Mouse (Mus musculus) urinary bladder, postnatal 14 days (tissue): ENCODE measurements at regions not wholly inside any gene's neighbourhood (a gene's known extent, or its start where the extent isn't known, plus 50 kb on each side); places are given as distances from the start of the nearest gene placed in this dataset.
"Not testable (repeated sequence)": the region's sequence is repeated elsewhere in the genome, so short reads cannot be mapped to it uniquely, and the experiment has no call there.

Experiments used
- DNase-seq: peaks from one replicate; pipeline ENCODE4 v3.0.0; 2021; ENCODE audit warnings: low spot score

- DNase-seq: no peak
Observed at GRCm38 (mm10) chr9:115777097-115777864, 132.0 kb upstream of the Gadl1 start.

GRCm38 (mm10) chr9:115778862-115779261 lies 130.4 kb upstream of the Gadl1 start:
- DNase-seq: no peak

DNA sequence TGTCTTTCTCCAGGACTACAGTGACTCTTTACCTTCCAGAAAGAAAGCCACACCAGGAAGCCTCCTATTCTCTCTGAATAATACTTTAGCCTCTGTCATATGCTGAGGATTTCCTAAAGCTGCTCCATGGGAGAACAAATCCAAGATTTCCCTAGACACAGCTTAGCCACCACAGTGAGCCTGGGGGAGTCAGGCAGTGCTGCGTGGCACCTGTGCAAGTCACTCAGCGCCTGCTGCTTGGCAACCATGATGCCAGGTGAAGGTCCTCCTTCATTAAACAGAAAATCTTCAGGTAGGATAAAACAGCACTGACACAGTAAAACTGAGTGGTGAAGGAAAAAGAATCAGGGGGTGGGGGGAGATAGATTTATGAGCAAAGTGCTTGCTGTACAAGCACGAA lies 109.9 kb upstream of the Gadl1 start:
- DNase-seq: no peak

DNA sequence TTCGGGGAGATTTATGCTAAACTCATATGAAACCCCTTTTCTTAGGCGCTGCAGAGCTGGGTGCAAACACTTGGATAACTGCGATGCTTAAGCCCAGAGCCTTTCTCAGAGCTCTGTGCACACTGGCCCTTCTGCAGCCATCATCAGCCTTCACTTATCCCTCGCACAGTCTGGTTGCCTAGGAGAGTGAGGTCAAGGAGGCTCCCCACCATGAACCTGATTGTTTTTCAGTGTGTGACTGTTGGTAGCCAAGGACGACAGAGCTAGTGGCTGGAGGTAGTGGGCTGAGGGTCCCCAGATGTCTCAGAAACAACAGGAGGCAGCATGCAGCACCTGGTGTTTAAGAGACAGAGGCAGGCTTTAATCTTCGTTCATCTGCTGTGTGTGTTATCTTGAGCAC lies 108.6 kb upstream of the Gadl1 start:
- no peak for DNase-seq

DNA sequence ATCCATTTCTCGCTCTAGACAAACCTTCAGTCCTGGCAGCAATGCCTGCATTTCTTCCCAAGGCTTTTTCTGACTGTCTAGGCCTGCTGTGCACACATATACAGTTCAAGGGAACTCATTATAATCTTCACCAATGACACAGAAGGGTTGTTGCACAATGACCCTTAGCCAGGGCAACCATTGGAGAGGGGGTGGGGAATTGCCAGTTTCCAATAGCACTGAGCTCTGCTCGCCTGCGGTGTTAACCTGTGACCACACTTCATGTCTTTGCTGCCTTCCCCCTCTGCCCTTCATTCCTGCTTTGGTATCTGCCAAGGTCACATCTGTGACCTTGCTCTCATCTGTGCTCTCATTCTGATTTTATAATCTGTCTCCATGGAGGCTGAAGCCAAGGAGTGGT lies 106.2 kb upstream of the Gadl1 start:
- no peak for DNase-seq

GRCm38 (mm10) chr9:115805224-115805623 lies 104.0 kb upstream of the Gadl1 start:
- no peak for DNase-seq

GRCm38 (mm10) chr9:115806018-115806702 lies 103.1 kb upstream of the Gadl1 start:
- DNase-seq: no peak

DNA sequence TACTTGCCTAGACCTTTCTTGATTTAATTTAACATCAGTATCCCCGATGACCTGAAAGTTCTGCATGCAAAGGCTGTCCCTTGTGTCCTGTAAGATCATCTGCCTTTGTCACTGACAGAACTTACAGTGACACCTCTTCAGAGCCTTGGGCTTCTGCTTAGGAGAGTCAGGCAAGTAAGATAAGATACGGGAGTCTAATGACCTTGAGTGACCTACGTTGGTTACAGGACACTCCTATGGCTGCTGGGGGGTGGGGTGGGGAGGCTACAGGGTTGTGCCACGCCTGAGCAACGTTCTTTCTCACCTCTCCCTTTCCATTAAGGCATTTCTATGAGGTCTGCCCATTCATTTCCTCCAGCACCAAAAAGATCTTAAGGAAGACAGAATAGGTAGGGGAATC lies 69.1 kb upstream of the Gadl1 start:
- DNase-seq: no peak

DNA sequence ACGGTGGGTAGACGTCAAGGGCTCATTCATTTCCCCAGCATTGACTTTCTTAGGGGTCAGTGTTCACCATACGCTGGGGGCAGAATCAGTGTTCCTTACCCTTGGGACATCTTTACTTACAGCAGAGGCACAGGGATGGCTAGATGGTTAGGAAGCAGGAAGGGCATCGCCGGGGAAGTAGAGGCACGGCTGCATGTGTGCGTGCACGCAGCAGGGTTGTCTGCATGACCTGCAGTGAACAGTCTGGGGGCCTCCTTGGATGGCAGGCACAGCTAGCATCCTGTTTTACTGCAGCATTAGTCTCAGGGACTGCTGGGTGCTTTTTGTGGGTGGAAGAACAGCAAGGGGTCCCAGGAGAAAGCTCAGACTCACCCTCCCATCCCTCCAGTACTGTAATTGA lies 68.5 kb upstream of the Gadl1 start:
- DNase-seq: no peak

DNA sequence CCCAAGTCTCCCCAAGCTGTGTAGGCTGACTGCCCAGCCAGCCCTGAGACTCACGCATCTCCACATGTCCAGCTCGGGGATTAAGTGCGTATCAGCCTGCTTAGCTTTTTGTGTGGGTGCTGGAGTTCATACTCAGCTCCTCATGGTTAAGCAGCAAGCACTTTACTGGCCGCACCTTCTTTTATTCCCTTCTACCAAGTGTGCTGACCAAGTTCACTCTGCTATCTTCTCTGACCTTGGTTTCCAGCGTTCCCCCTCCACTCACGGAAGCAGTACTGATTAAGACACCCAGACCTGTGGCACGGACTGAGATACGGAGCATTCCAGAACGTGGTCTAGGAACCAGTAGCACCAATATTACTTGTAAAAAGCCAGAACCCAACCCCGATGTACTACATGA lies 67.6 kb upstream of the Gadl1 start:
- no peak for DNase-seq

DNA sequence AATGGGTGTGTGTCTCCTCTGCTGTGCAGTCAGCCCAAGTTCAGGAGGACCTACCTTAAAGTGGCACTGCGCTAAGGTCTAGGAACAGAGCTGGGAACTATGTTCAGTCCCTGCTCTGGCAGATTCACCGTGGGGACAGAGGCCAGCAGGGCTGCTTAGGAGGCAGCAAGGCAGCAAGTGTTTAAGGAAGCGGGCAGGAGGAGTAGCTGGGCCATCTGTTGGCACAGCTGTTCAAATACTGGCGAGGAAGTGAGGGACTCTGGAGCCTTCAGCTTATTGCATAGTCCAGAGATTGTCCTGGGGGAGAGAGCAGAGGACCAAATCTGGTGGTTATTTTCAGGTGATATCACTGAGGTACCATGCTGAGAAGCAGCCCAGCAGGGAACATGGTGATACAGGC lies 64.9 kb upstream of the Gadl1 start:
- DNase-seq: no peak

DNA sequence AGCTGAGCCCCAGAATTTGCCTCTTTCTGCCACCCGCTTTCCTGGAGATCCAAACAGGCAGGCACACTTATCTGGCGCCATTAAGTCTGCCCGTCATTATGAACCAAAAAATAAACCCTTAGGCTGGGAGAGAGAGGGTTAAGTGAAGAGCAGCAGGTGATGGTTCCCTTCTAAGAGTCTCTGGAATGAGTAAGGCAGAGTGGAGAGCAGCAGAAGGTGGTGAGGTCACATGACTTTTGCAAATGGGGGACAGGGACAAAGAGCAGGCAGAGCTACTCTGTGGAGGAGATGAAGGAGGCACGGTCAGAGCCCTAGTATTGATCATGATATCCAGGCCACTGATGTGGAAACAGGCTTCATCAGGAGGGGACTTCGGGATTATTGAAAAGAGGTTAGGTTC lies 64.2 kb upstream of the Gadl1 start:
- no peak for DNase-seq

DNA sequence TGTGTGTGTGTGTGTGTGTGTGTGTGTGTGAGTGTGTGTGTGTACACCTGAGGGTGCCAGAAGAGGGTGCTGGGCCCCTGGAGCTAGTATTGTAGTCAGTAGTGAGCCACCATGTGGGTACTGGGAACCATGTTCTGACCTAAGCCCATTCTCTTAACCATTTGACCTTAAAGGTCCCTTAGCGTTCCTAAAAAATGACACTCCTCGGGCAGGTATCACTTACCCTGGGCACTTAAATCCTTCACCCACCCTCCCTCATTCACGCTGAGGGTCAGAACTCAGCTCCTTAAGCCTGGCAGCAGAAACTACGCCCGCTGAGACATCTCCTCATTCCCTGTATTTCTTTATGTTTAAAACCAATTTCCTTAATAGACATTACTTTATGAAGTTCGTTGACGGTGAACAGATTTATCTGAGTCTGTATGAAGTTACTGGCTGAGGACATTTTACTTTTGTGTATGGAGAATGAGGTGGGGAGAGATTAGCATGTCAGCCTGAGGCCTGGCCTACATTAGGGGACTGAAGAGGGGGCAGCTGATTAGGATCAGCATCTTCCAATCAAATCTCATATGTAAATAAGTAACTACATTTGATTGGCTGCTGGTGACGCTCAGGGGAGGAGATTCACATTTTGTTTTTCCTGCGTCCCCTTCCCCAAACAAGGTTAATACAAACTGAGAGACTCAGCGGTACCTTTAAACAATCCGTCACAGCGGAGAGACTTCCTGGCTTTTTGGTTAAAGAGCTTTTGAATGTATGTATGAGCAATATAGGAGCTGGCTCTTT lies 61.8 kb upstream of the Gadl1 start:
- DNase-seq: no peak

GRCm38 (mm10) chr9:115853210-115853842 lies 55.9 kb upstream of the Gadl1 start:
- DNase-seq: not testable (repeated sequence)

- no peak for DNase-seq
Observed at GRCm38 (mm10) chr9:115857301-115857700, 52.0 kb upstream of the Gadl1 start.

- no peak for DNase-seq
Observed at GRCm38 (mm10) chr9:115858848-115859247, 50.4 kb upstream of the Gadl1 start.
